Comparison of ENCODE assay signal across 15 mouse cellular contexts in genomic region chr7:128528596-128528995, GRCm38 (mm10). TPM values are rescaled to one million over a fixed set of nuclear protein-coding genes. Genes with fewer than 3 reads are reported as not detected.
DNase-seq lines count a peak whose midpoint lies in the region; ATAC-seq lines count a peak whose summit lies in the region.
"Had no signal": no experiment of that assay in that cellular context is flagged by ENCODE, and none has a peak within 500 bp of the region (broad histone marks: within the 10 kb centered on the region; RNA-seq: fewer than 3 reads in every experiment).

No protein-coding gene starts in this region.

- H3K27ac ChIP-seq in heart, embryonic 14.5 days (replicated peaks in 1 of 2; ENCODE audit: control insufficient read depth in 1 of 2, insufficient read depth in 1 of 2, low read depth in 2 of 2, low read length in 2 of 2): peak overlapping the region in 1 of 2 experiments; percentile 89; a peak in 2 of 4 replicates
- H3K27ac ChIP-seq in lung, embryonic 15.5 days: 0 out of 2 replicates have a peak overlapping the region, but pooled peaks have one; percentile 8
- H3K27ac ChIP-seq in stomach, embryonic 14.5 days (ENCODE audit: low read length): peak overlapping the region; percentile 79; the same call in 1 of the 2 replicates

- H3K4me3 ChIP-seq in heart, embryonic 14.5 days (ENCODE audit: control insufficient read depth in 1 of 2, insufficient read depth in 1 of 2, low read depth in 1 of 2, low read length in 2 of 2): no peak overlapping the region
- no peak overlapping the region for H3K4me3 ChIP-seq in lung, embryonic 15.5 days
- H3K4me3 ChIP-seq in stomach, embryonic 14.5 days (ENCODE audit: low read depth, low read length): no peak overlapping the region
- H3K4me3 ChIP-seq: erythroblast, embryonic 14.5 days; limb, embryonic 12.5 days; midbrain, embryonic 10.5 days had no signal

- no peaks in the 10 kb centered on the region for H3K36me3 ChIP-seq in heart, embryonic 14.5 days (ENCODE audit: control insufficient read depth, insufficient read depth, low read length)
- H3K36me3 ChIP-seq in lung, embryonic 15.5 days: no peaks in the 10 kb centered on the region
- H3K36me3 ChIP-seq in stomach, embryonic 14.5 days (ENCODE audit: control insufficient read depth, insufficient read depth, low read length): no peaks in the 10 kb centered on the region
- H3K36me3 ChIP-seq: limb, embryonic 12.5 days; midbrain, embryonic 10.5 days had no signal

- peak overlapping the region; percentile 16; the same call in 1 of the 2 replicates for H3K4me2 ChIP-seq in heart, embryonic 14.5 days (ENCODE audit: low read length)
- H3K4me2 ChIP-seq in lung, embryonic 15.5 days: peak overlapping the region; percentile 16; the same call in 1 of the 2 replicates
- 0 out of 2 replicates have a peak overlapping the region, but pooled peaks have one; percentile 3 for H3K4me2 ChIP-seq in stomach, embryonic 14.5 days (replicated peaks; ENCODE audit: low read depth, low read length)
- H3K4me2 ChIP-seq: limb, embryonic 12.5 days had no signal

- H3K4me1 ChIP-seq in heart, embryonic 14.5 days (ENCODE audit: control insufficient read depth in 2 of 2, insufficient read depth in 2 of 2, low read length in 2 of 2): peaks cover 45 to 73% of the 10 kb centered on the region in 2 experiments
- peaks cover 79% of the 10 kb centered on the region for H3K4me1 ChIP-seq in lung, embryonic 15.5 days
- peaks cover 54% of the 10 kb centered on the region for H3K4me1 ChIP-seq in stomach, embryonic 14.5 days (ENCODE audit: control insufficient read depth, insufficient read depth, low read length)

- H3K9ac ChIP-seq in heart, embryonic 14.5 days (ENCODE audit: low read length): no peak overlapping the region
- H3K9ac ChIP-seq in lung, embryonic 15.5 days: no peak overlapping the region
- H3K9ac ChIP-seq in stomach, embryonic 14.5 days (replicated peaks; ENCODE audit: low read depth, low read length): no peak overlapping the region
- H3K9ac ChIP-seq: limb, embryonic 12.5 days had no signal

- intact Hi-C loops in heart, postnatal 25 days (cut with DNase I): no loop called here

- H3K9me3 ChIP-seq in heart, embryonic 14.5 days (ENCODE audit: control insufficient read depth, low read length): no peaks in the 10 kb centered on the region
- no peaks in the 10 kb centered on the region for H3K9me3 ChIP-seq in lung, embryonic 15.5 days
- H3K9me3 ChIP-seq in stomach, embryonic 14.5 days (ENCODE audit: control insufficient read depth, low read depth, low read length): no peaks in the 10 kb centered on the region
- H3K9me3 ChIP-seq: limb, embryonic 12.5 days; midbrain, embryonic 10.5 days had no signal

- ATAC-seq in heart, embryonic 14.5 days (ENCODE audit: insufficient number of reproducible peaks, insufficient read depth, low FRiP score, low read depth): no peak
- ATAC-seq in lung, embryonic 15.5 days (ENCODE audit: borderline replicate concordance, extremely low read depth, low FRiP score, low TSS enrichment): no peak
- ATAC-seq in stomach, embryonic 14.5 days (ENCODE audit: insufficient number of reproducible peaks, insufficient read depth, low FRiP score, low read depth): no peak

- 73% methylated on average over 9 of the region's 9 CpGs for WGBS in heart, embryonic 14.5 days
- WGBS in lung, embryonic 15.5 days: 59% methylated on average over 9 of the region's 9 CpGs
- 64% methylated on average over 9 of the region's 9 CpGs for WGBS in stomach, embryonic 14.5 days

- H3K27me3 ChIP-seq in heart, embryonic 14.5 days (ENCODE audit: control insufficient read depth, insufficient read depth, low read length): no peaks in the 10 kb centered on the region
- H3K27me3 ChIP-seq in lung, embryonic 15.5 days: no peaks in the 10 kb centered on the region
- H3K27me3 ChIP-seq in stomach, embryonic 14.5 days (ENCODE audit: control insufficient read depth, insufficient read depth, low read length): no peaks in the 10 kb centered on the region
- H3K27me3 ChIP-seq: limb, embryonic 12.5 days had no signal

- peak; percentile 24 for DNase-seq in cerebellum, adult 9-10 months
- no peak for DNase-seq in cerebellum, postnatal 36 days
- DNase-seq in heart, postnatal 25 days (ENCODE audit: low spot score): no peak
- no peak for DNase-seq in lung, postnatal 4 days
- DNase-seq in thymus, postnatal 36 days: no peak
- DNase-seq: cerebellum, adult 2 months; kidney, adult 9 months; lung, postnatal 14 days; right cerebral cortex, postnatal 4 days had no signal

RNA-seq across cellular contexts. Expression of gene Bag3, which starts 5.2 kb away (rescaled TPM):
- polyA plus RNA-seq in heart, embryonic 14.5 days (2014; fragmentation: Nextera tagmentation; extraction: Ambion mirVana): 24.5 and 26.9 TPM in 2 replicates
- total RNA-seq in heart, postnatal 25 days (2021): 100 to 1,000 TPM; 220 to 262 TPM
- 18.3 and 18.4 TPM in 2 replicates for polyA plus RNA-seq in lung, embryonic 15.5 days (2015; fragmentation: Nextera tagmentation; extraction: Ambion mirVana)
- 18.1 and 19.3 TPM in 2 replicates for polyA plus RNA-seq in stomach, embryonic 14.5 days (2014; fragmentation: Nextera tagmentation; extraction: Ambion mirVana)
